Mouse (Mus musculus) limb, embryonic 13.5 days (tissue): Measurements from ENCODE around the gene Ext2. TPM values are rescaled to one million over a fixed set of nuclear protein-coding genes. Genes with fewer than 3 reads are reported as not detected.

Source experiments
- ATAC-seq: fragments of 200-750 bp; cut with Nextera tagmentation; 2 replicates; pipeline ENCODE4 v1.8.0; 2017; ENCODE audit warnings: low read depth, moderate number of reproducible peaks, moderate TSS enrichment; ENCODE audit not compliant: low FRiP score
- H3K27ac ChIP-seq: fragments of 300-500 bp; sonication (generic); 2 replicates; pipeline ENCODE4 v1.5.1; 2015; ENCODE audit warnings: inconsistent platforms, mild to moderate bottlenecking, moderate library complexity
- H3K27me3 ChIP-seq: fragments of 300-500 bp; sonication (generic); 2 replicates; pipeline ENCODE4 v1.6.1; 2015; ENCODE audit warnings: mild to moderate bottlenecking, inconsistent platforms
- H3K36me3 ChIP-seq: fragments of 300-500 bp; sonication (generic); 2 replicates; pipeline ENCODE4 v1.6.1; 2015; ENCODE audit warnings: inconsistent platforms, mild to moderate bottlenecking, moderate library complexity
- H3K4me1 ChIP-seq: fragments of 300-500 bp; sonication (generic); 2 replicates; pipeline ENCODE4 v1.6.1; 2015; ENCODE audit warnings: inconsistent platforms
- H3K4me2 ChIP-seq: fragments of 300-500 bp; sonication (generic); replicated peaks from 2 replicates; pipeline ENCODE4 v1.6.1; 2015; ENCODE audit warnings: inconsistent platforms, mild to moderate bottlenecking, moderate library complexity
- H3K4me3 ChIP-seq: fragments of 300-500 bp; sonication (generic); 2 replicates; pipeline ENCODE4 v1.5.1; 2015; ENCODE audit warnings: moderate library complexity, mild to moderate bottlenecking, inconsistent platforms
- H3K9ac ChIP-seq: fragments of 300-500 bp; sonication (generic); 2 replicates; pipeline ENCODE4 v1.6.1; 2015; ENCODE audit warnings: mild to moderate bottlenecking, inconsistent platforms
- H3K9me3 ChIP-seq: fragments of 300-500 bp; sonication (generic); 2 replicates; pipeline ENCODE4 v1.6.1; 2016; ENCODE audit warnings: inconsistent platforms
- WGBS: fragments of 180-500 bp; shearing (Covaris S2); methylation state at CpG from one replicate; pipeline ENCODE4 v1.1.7; 2015; 5-methylcytosine and 5-hydroxymethylcytosine counted together
- polyA plus RNA-seq: library from polyadenylated mRNA; unstranded; fragments of >200 nt; fragmentation: Nextera tagmentation; extraction: Ambion mirVana; gene quantifications from 2 replicates; pipeline ENCODE4 v1.2.1, GENCODE M21; 2015

The Ext2 gene
- polyA plus RNA-seq, 1 experiment from 2014 or later = 104 TPM

- H3K9ac ChIP-seq = no peak overlapping the region
- ATAC-seq = no peak
- WGBS = 52% methylated on average over 9 of the region's 9 CpGs
- peaks cover 14% of the 10 kb centered on the region; the same call in 1 of the 2 replicates for H3K27me3 ChIP-seq
- H3K36me3 ChIP-seq = peaks cover 19% of the 10 kb centered on the region
- H3K9me3 ChIP-seq = peaks cover 4% of the 10 kb centered on the region; the same call in 1 of the 2 replicates
- H3K27ac ChIP-seq = no peak overlapping the region
- H3K4me2 ChIP-seq = no peak overlapping the region
- no peak overlapping the region for H3K4me3 ChIP-seq
- H3K4me1 ChIP-seq = peaks cover 17% of the 10 kb centered on the region; the same call in 1 of the 2 replicates
Measured at GRCm38 (mm10) chr2:93719792-93720675, 102.3 kb downstream of the Ext2 start.

- Histone ChIP-seq H3K4me3 (no peak overlapping the region), H3K4me1 (peaks cover 15% of the 10 kb centered on the region), H3K9me3 (no peaks in the 10 kb centered on the region), H3K27me3 (peaks cover 22% of the 10 kb centered on the region), H3K4me2 (no peak overlapping the region), H3K9ac (no peak overlapping the region), H3K27ac (no peak overlapping the region), H3K36me3 (peaks cover 10% of the 10 kb centered on the region)
- no peak for ATAC-seq
Measured at GRCm38 (mm10) chr2:93713267-93713666, 109.1 kb downstream of the Ext2 start.

GRCm38 (mm10) chr2:93711460-93711859 lies 110.9 kb downstream of the Ext2 start:
- H3K4me3 ChIP-seq = no peak overlapping the region
- peaks cover 11% of the 10 kb centered on the region; the same call in 1 of the 2 replicates for H3K36me3 ChIP-seq
- no peak overlapping the region for H3K4me2 ChIP-seq
- H3K27me3 ChIP-seq = peaks cover 10% of the 10 kb centered on the region
- no peak overlapping the region for H3K9ac ChIP-seq
- H3K4me1 ChIP-seq = peaks cover 15% of the 10 kb centered on the region
- ATAC-seq = no peak
- WGBS = 60% methylated on average over 3 of the region's 3 CpGs
- H3K9me3 ChIP-seq = no peaks in the 10 kb centered on the region
- no peak overlapping the region for H3K27ac ChIP-seq

GRCm38 (mm10) chr2:93709696-93710095 lies 112.7 kb downstream of the Ext2 start:
- H3K27ac ChIP-seq = no peak overlapping the region
- 80% methylated on average over 3 of the region's 3 CpGs for WGBS
- no peak for ATAC-seq
- H3K36me3 ChIP-seq = peaks cover 14% of the 10 kb centered on the region; the same call in 1 of the 2 replicates
- H3K9ac ChIP-seq = no peak overlapping the region
- H3K9me3 ChIP-seq = no peaks in the 10 kb centered on the region
- peaks cover 15% of the 10 kb centered on the region for H3K4me1 ChIP-seq
- 0 out of 2 replicates have a peak, but pooled peaks cover 6% of the 10 kb centered on the region for H3K27me3 ChIP-seq
- H3K4me2 ChIP-seq = no peak overlapping the region
- H3K4me3 ChIP-seq = no peak overlapping the region

GRCm38 (mm10) chr2:93709241-93709640 lies 113.1 kb downstream of the Ext2 start:
- H3K27ac ChIP-seq = no peak overlapping the region
- WGBS = 95% methylated on average over 6 of the region's 6 CpGs
- peaks cover 15% of the 10 kb centered on the region for H3K4me1 ChIP-seq
- no peaks in the 10 kb centered on the region for H3K9me3 ChIP-seq
- H3K4me2 ChIP-seq = no peak overlapping the region
- no peak overlapping the region for H3K9ac ChIP-seq
- H3K4me3 ChIP-seq = no peak overlapping the region
- H3K36me3 ChIP-seq = peaks cover 12% of the 10 kb centered on the region; the same call in 1 of the 2 replicates
- H3K27me3 ChIP-seq = 0 out of 2 replicates have a peak, but pooled peaks cover 6% of the 10 kb centered on the region
- ATAC-seq = no peak

GRCm38 (mm10) chr2:93706825-93707224 lies 115.5 kb downstream of the Ext2 start:
- Histone ChIP-seq H3K27me3 (0 out of 2 replicates have a peak, but pooled peaks cover 6% of the 10 kb centered on the region), H3K4me3 (no peak overlapping the region), H3K4me2 (no peak overlapping the region), H3K9ac (no peak overlapping the region), H3K36me3 (peaks cover 31% of the 10 kb centered on the region), H3K4me1 (peaks cover 22% of the 10 kb centered on the region), H3K27ac (no peak overlapping the region), H3K9me3 (no peaks in the 10 kb centered on the region)
- no peak for ATAC-seq
- 89% methylated on average over 3 of the region's 3 CpGs for whole genome bisulfite sequencing

- Histone ChIP-seq H3K27ac (no peak overlapping the region), H3K4me3 (no peak overlapping the region), H3K27me3 (0 out of 2 replicates have a peak, but pooled peaks cover 6% of the 10 kb centered on the region), H3K4me1 (peaks cover 18% of the 10 kb centered on the region), H3K4me2 (no peak overlapping the region), H3K9me3 (no peaks in the 10 kb centered on the region), H3K36me3 (peaks cover 35% of the 10 kb centered on the region), H3K9ac (no peak overlapping the region)
- ATAC-seq = no peak
- 86% methylated on average over 2 of the region's 2 CpGs for WGBS
Measured at GRCm38 (mm10) chr2:93706407-93706806, 116.0 kb downstream of the Ext2 start.

GRCm38 (mm10) chr2:93704195-93704594 lies 118.2 kb downstream of the Ext2 start:
- ATAC-seq = no peak
- 89% methylated on average over 4 of the region's 4 CpGs for WGBS
- no peak overlapping the region for H3K4me3 ChIP-seq
- H3K36me3 ChIP-seq = peaks cover 44% of the 10 kb centered on the region
- no peaks in the 10 kb centered on the region for H3K27me3 ChIP-seq
- no peak overlapping the region for H3K4me2 ChIP-seq
- H3K27ac ChIP-seq = no peak overlapping the region
- H3K9ac ChIP-seq = no peak overlapping the region
- no peaks in the 10 kb centered on the region for H3K9me3 ChIP-seq
- peaks cover 10% of the 10 kb centered on the region for H3K4me1 ChIP-seq

GRCm38 (mm10) chr2:93702936-93703926 lies 119.1 kb downstream of the Ext2 start:
- H3K4me2 ChIP-seq = no peak overlapping the region
- peaks cover 54% of the 10 kb centered on the region for H3K36me3 ChIP-seq
- no peaks in the 10 kb centered on the region for H3K9me3 ChIP-seq
- H3K4me3 ChIP-seq = no peak overlapping the region
- H3K4me1 ChIP-seq = peaks cover 10% of the 10 kb centered on the region
- peak; percentile 57; the same call in 1 of the 2 replicates for ATAC-seq
- WGBS = 70% methylated on average over 19 of the region's 19 CpGs
- no peak overlapping the region for H3K9ac ChIP-seq
- H3K27me3 ChIP-seq = no peaks in the 10 kb centered on the region
- no peak overlapping the region for H3K27ac ChIP-seq

GRCm38 (mm10) chr2:93699346-93699745 lies 123.0 kb downstream of the Ext2 start:
- H3K4me1 ChIP-seq = peaks cover 31% of the 10 kb centered on the region
- H3K4me2 ChIP-seq = no peak overlapping the region
- no peaks in the 10 kb centered on the region for H3K27me3 ChIP-seq
- H3K36me3 ChIP-seq = peaks cover 47% of the 10 kb centered on the region
- H3K4me3 ChIP-seq = no peak overlapping the region
- WGBS = 59% methylated on average over 2 of the region's 2 CpGs
- ATAC-seq = no peak
- H3K27ac ChIP-seq = no peak overlapping the region
- no peak overlapping the region for H3K9ac ChIP-seq
- H3K9me3 ChIP-seq = no peaks in the 10 kb centered on the region

GRCm38 (mm10) chr2:93696181-93696641 lies 126.2 kb downstream of the Ext2 start:
- Histone ChIP-seq H3K27ac (peak overlapping the region; percentile 52), H3K36me3 (peaks cover 22% of the 10 kb centered on the region), H3K4me1 (peaks cover 21% of the 10 kb centered on the region), H3K9ac (no peak overlapping the region; the same call in 1 of the 2 replicates), H3K4me2 (peak overlapping the region; percentile 39), H3K27me3 (no peaks in the 10 kb centered on the region), H3K4me3 (no peak overlapping the region), H3K9me3 (no peaks in the 10 kb centered on the region)
- 42% methylated on average over 10 of the region's 10 CpGs for WGBS
- ATAC-seq = no peak; the same call in 1 of the 2 replicates
